Mouse (Mus musculus) lung, adult 2 months (tissue): ENCODE data around the gene Esm1.

ENCODE experiments used
- CTCF ChIP-seq: fragments of 200-500 bp; IDR thresholded peaks from 2 replicates; pipeline ENCODE4 v1.5.1; 2011; ENCODE audit warnings: mild to moderate bottlenecking, low read length, control low read depth; ENCODE audit not compliant: insufficient read depth
- POLR2A ChIP-seq: fragments of 200-500 bp; IDR thresholded peaks from 2 replicates; pipeline ENCODE4 v1.6.1; 2011; ENCODE audit warnings: low read depth, mild to moderate bottlenecking, control low read depth, low read length, borderline replicate concordance; ENCODE audit errors: extremely low read depth

DNA sequence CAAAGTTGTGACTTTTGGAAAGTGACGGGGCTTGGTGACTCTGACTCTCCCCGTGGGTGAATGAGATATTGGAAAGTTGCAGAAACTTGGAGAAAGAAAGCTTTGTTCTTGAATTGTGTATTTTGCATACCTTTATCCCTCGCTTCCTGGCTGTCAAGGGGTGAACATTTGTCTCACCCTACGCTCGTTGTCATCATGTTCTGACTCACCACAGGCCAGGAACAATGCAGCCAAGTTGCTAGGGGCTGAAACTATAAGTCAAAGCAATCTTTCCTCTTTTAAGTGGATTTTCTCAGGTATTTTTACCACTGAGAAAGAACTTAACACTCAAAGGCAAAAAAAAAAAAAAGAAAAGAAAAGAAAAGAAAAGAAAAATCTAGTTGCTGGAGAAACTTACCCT is 6.3 kb upstream of the Esm1 start:
- TF ChIP-seq POLR2A: no peak
- TF ChIP-seq CTCF: no peak
